Mouse (Mus musculus): Measurements from ENCODE around the gene Ptgir. TPM values are rescaled to one million over a fixed set of nuclear protein-coding genes. Genes with fewer than 3 reads are reported as not detected.

The Ptgir gene
- total RNA-seq, 4 experiments from 2014 or later: not detected

DNA sequence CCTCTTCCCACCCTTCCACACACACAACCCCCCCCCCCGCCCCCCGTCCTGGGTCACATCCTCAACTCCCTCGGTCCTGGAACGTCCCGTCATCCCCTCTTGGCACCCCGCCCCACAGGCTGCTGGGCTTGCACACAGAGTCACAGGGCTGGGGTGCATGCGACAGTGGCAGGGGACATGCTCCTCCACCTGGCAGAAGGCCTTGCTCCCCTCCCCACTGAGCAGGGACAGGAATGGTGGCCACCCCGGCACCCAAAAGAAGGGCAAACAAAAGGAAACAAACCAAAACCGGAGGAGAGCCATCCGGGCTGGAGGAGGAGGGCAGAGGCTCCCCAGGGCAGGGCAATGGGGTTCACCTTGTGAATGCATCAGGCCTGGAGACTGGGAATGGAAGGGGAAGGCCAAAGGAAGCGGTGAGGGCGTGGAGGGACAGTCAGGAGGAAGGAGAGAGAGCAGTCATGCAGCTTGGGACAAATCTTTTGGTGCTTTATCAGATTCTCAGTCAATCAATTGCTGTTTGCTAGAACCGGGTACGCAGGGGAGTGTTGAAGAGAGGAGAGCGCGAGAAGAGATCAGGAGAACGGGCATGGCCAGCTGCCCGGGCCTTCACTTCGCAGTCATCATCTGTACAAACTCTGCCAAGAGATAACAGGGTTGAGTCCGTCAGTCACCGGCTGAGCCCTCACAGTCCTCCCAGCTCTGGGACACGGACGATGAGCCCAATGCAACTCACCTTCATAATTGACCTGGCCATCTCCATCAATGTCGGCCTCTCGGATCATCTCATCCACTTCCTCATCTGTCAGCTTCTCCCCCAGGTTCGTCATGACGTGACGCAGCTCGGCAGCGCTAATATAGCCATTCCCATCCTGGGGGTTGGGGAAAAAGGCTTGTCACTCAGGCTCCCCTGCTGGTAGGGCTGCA is 10.3 kb downstream of the Ptgir start:
- DNase-seq (ENCODE audit: low spot score in 2 of 2): no peak

DNA sequence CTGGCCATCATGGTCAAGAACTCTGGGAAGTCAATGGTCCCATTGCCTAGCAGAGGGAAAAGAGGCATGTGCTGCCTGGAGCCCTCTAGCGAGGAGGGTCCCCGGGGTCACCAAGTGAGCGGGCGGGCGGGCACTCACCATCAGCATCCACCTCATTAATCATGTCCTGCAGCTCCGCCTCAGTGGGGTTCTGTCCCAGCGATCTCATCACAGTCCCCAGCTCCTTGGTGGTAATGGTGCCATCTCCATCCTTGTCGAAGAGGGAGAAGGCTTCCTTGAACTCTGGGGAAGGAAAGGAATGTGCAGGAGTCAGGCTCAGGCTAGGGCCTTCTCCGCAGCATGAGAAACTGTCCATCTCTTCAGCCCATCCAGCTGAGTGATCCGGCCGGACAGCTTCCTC is 11.2 kb downstream of the Ptgir start:
- DNase-seq (ENCODE audit: low spot score in 2 of 2): no peak

DNA sequence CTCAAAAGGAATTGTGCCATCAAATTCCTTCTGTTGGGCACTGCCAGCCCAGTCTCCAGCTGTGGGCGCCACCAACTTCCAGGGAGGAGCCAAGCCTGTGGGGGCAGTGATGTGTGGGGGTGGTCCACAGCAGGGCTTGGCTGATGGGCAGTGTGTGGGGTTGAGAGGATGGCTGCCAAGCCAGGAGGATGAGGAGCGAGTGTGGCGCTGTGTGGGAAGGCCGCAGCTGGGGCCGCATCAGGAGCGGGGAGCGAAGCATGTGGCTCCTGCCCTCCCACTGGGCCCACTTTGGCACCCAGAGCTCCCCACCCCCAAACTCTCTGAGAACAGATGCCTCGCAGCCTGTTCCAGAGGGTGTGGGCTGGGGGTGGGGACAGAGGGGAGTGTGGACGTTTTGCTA is 11.7 kb downstream of the Ptgir start:
- peak in 1 of 2 experiments; percentile 72 for DNase-seq (ENCODE audit: low spot score in 2 of 2)

DNA sequence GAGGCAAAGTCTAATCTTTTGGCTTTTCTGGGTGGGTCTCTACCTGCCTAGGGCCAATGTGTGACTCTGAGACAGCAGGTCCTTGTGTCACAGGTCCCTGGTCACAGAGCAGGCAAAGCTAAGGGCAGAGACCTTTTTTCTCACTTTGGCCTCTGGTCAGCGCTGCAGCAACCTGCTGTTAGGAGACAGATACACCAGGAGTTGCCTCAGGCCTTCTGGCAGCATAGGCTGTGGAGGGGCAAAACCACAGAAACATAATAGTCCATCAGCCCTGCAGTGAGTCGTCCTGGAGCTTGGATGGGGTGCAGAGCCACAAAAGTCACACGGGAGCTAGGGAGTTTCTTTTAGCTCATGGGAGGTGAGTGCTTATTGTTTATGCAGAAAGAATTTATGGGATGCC is 12.4 kb downstream of the Ptgir start:
- no peak for DNase-seq (ENCODE audit: low spot score in 2 of 2)

DNA sequence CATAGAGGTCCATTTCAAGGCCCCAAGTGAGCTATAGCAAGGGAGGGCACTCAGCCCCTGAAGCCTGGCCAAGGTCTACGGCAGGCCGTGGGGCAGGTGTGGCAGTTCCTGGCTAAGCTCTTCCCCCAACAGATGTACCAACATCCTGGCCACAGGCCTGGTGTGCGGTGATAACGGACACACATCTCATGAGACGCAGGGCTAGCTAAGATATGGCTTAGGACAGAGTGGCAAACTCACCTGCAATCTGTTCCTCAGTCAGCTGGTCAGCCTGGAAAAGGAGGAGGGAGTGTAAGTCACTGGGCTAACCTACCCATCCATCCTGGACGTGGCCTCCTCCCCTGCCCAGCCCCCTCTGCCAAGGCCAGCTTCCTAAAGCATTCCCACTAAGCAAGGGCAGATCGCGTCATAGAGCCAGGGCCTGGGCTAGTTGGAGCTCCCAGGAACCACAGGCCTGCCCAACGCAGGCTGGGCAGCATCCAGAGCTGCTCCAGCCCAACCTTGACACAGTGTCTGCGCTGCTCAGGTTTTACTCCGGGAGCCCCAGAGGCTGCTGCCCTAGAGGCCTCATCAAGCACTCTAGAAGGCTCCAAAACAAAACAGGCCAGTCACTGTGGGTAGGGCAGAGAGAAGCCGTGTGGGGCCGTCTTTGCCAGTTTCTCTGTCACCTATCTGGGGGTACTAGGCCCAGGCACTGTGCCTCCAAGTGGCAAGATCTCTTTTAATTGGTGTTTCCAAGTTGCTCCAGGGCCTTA is 13.3 kb downstream of the Ptgir start:
- no peak for DNase-seq (ENCODE audit: low spot score in 2 of 2)

DNA sequence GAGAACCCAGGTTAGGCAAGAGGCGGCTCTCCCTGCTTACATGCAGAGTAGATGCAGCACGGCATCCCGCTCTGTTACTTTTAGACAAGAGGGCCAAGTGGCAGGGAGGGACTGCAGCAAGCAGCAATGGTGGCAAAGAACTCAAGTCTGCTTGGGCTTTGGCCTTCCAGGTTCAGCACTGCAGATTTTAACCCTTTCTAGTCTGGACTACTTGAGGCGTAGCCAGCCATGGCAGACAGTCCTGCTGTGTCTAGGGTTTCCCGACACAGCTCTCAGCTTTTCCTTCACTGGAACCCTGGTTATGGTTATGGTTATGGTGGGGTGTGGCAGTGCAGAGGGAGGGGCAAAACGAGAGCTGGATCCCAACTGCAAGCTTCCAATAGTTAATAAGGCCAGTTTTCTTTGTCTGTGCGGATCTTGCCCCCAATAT is 13.9 kb downstream of the Ptgir start:
- no peak for DNase-seq (ENCODE audit: low spot score in 2 of 2)

DNA sequence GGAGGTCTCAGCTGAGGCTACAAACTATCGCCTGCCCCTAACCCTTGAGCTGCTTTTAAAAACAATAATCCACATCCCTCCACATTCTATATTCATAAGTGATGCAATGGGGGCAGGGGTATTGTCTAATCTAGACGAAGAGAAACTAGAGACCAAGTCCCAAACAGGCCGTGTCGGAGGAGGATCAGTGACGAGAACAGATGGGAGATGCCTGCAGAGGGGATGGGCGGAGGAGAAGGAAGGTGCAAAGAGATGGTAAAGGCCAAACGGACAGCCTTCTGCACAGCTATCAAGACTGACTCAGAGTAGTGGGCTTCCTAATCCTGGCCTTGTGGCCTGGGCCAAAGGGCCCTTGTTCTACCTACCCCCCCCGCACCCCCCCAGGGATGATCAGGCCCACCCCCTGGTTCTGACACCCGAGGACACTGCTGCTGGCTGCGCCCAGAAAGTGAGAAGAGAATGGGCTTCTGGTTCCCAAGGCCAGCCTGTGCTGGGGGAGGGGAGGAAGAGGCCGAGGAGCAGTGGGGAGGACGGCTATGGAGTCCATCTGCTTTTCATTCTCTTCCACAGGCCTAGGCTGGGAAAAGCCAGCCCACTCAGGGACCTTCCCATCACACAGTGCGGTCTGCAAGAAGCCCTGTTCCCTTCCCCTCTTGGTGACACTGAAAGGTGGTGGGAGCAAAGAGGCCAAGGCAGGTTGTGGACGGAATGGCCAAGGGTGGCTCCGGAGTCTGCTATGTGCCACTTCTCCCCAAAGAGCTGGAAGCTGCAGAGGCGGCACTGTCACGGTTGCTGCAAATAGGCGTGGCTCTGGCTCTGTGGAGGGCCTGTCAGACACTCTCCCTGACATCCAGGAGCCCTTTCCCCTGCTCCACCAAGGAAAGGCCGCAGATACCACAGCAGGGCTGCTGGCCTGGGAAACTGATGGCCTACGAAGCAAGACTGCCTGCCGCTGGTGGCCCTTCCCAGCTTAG is 14.8 kb downstream of the Ptgir start:
- no peak for DNase-seq (ENCODE audit: low spot score in 2 of 2)

DNA sequence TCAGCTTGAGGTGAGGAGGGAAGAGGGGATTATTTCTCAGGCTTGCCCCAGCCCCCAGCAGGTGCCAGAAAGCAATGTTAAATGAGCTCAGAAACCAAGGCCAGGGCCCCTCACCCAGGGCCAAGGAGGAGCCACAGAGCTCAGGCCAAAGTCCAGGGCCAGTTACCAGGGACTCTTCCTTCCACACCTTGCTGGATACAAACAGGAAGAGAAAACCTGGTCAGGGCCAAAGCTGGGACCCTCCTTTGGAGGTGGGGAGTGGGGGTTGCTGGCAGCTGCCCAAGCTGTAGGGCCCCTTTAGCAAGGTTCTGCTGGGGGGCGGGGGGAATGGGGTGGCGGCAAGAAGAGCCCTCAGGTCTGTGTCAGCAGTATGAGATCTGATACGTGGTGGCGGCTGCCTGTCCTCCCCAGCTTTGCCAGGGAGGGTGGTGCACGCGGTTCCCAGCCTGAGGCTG is 15.6 kb downstream of the Ptgir start:
- DNase-seq (ENCODE audit: low spot score in 2 of 2): no peak

DNA sequence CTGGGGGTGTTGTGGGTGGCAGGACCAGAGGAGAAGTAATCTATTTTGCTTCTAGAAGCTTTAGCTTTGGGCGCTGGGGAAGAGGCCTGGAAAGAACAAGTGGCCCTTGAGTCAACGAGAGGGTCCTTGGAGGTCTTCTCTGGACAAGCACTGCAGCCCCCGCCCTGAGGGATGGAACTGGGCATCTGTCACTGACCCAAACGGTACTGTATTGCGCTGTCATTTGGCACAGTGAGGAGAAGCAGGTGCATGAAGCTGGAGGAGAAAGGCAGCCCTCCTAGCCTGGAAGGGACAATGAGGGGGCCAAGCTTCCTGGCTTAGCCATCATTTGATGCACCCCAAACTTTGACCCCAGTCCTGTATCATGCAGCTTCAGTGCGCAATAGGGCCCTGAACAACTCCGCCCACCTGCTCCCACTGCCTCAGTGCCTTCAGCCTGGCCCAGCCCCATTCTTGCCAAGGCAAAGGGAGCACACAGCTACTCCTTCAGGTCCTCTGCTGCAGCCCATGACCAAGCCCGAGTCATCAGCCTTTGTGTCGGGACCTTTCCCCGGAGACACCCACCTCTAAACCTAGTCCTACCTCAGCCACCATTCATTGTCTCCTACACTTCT is 16.2 kb downstream of the Ptgir start:
- peak in 1 of 2 experiments; percentile 67 for DNase-seq (ENCODE audit: low spot score in 2 of 2)

DNA sequence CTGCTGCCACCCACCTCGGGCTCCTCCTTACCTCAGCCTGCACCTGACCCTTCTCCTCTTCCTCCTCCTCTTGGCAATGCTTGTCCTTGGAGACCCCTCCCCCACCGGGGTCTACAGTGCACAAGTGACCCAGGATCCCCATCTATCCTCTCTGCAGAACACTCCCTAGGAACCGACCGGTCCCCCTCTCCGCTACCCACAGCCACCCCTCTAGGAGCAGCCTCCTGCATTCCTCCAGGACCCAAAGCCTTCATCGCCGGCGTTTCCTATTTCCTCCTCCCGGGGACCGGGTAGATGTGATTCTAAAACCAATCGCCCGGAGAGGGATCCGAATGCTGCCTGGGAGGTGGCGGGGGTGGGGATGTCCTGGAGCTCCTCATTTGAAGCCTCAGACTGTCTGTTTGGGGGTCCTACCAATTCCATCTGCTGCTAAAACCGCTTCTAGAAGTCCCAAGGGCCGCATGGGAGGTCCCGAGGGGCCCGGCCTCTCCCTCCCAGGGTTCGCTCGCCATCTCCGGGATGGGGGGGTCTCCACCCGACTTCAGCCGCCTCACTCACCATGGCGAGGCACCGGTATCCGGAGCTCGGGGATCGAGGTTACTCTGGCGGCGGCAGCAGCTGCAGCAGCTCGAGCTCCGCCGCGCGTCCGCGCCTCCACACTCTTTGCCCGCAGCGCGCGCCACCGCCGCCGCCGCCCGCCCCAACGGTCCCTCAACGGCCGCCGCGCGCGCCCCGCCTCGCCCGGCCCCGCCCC is 17.2 kb downstream of the Ptgir start:
- peak in 1 of 2 experiments; percentile 60 for DNase-seq (ENCODE audit: low spot score in 2 of 2)

DNA sequence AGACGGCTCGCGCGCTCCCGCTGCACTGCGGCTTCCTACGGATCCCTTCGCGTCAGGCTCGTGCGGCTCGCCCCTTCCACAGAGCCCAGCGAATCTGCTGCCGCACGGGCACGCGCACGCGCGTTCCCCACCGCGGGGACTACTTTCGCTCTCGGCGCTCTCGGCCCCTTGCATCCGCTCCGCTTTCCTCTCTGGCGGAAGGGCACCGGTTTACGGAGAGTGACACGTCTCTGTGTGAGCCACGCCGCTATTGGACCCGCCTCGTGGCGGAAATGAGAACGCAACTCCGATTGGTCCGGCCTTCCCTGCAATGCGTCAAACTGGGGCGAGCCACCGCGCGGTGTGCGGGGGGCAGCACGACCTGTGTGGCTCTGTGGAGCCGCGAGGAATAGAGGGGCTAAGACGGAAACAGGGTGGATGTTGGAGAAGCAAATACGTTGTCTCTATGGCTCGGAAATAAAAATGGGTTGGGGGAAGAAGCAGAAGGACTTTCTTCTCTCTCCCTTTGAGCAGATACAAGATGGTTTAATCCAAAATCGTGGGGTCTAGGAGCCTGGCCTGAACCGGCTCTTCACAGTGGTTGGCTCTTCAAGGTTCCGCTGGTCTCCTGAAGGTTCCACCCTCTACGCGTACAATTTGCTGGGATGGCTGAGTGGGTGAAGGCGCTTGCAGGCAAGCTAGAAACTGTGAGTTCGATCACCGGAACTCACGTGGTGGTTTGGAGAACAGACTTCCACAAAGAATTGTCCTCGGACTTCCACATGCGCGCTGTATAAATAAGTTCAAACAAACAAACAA is 17.9 kb downstream of the Ptgir start, which contains the start of gene Calm3:
Gene Calm3, minus strand, starts transcription at position 78 of the 798 bp plus-strand sequence.
- peak; percentile 98 to 100 for DNase-seq (ENCODE audit: low spot score in 2 of 2)

DNA sequence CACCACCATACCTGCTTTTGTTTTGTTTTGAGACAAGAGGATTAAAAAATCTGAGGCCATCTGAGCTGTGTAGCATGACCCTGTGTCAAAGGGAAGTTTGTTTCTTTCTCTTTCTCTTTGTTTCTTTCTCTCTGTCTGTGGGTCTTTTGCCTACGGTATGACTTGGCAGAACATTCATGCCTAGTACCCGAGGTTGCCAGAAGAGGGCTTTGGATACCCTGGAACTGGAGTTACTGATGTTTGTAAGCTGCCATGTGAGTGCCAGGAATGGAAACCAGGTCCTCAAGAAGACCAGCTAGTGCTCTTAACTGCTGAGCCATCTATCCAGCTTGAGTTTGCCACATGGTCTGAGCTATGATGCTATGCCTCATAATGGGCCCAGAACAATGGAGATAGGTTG is 22.1 kb downstream of the Ptgir start:
- DNase-seq (ENCODE audit: low spot score in 2 of 2): no peak

DNA sequence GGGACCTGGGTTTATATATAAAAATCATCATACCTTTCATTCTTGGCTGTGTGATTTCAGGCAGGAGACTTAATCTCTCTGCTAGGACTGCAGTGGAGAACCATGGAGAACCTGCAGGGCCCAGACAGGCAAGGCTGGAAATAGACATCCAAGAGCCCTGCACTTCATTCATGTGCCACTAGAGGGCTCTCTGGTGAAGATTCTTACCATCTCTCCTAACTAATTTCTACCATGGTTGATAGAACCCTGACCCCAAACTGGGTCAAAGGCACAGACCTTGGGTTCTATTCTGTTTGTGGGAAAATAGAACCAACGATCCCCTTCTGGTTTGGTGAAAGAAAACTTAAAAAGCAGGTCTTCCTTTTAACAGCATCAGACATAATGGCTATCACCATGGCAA is 24.6 kb downstream of the Ptgir start:
- peak; percentile 63 to 85 for DNase-seq (ENCODE audit: low spot score in 2 of 2)

DNA sequence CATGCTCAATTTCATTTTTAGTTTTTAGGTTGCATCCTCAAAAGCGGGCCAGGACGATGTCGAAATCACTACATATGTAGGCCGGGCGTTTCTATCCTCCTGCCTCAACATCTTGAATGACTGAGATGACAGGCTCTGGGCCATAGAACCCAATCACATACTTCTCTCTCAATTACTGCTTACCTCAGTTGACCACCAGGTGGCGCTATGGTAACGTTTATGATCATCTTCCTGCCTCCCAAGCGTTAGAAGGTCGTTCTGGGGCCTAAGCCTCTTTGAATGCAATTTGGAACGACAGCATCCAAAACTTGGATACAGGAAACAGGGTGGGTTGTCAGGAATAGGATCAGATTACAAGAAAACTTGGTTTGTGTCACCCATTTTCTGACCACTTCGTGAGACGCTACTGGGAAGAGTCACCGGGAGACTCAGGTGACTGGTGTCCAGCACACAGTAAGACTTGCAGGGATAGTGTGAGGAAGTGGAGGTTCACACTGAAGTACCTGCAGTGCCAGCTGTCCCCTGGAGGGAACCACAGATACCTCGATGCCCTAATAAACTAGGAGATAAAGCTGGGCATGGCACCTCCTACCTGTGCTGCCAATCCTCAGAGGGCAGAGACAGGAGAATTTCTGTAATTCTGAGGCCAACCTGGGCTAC is 25.8 kb downstream of the Ptgir start:
- peak; percentile 87 to 95 for DNase-seq (ENCODE audit: low spot score in 2 of 2)

DNA sequence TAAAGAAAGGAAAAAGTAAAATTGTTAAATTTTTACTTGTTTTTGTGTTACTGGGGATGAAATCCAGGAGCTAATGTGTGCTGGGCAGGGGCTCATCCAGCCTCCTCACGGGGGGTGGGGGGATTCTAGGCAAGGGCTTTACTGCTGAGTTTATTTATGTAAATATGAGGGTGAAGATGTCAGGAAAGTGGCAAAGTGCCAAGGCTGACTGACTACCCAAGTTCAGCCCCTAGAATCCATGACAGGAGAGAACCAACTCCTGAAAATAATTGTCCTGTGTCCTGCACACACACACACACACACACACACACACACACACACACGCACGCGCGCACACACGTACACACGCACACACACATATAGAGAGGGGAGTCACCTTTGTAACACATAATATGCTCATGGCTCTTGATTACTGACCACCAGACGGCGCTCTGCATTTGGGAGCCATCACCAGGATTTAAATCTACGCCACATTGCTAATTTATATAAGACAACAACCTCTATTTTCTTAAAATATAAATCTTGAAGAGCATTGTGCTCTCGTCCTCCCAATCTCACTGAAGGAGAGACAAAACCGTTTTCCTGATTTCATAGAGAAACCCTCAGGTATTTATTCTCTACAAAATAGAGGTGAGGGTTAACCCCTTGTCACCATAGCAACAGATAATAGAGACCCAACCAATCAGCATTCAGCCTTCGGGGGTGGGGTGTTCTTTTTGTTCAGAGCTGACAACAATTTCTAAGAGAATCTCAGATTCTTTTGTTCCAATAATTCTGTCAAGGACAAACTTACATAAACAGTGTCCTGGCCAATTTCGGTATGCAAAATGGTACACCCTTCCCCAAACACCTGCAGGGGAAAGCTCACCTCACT is 26.7 kb downstream of the Ptgir start:
- DNase-seq (ENCODE audit: low spot score in 2 of 2): peak; percentile 52 to 77

DNA sequence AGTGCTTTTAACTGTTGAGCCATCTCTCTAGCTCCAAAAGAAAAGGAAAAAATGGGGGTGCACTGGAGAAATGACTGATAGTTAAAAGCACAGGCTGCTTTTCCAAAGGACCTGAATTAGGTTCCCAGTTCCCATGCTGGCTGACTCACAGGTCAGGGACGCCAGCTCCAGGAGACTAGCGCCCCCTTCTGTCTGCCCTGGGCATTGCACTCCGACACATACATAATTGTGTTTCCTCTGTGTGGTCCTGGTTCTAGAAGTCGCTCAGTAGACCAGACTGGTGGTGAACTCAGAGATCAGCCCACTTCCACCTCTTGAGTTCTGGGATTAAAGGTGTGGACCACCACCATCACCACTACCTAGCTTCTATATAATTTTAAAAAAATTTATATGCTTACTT is 31.0 kb downstream of the Ptgir start:
- no peak for DNase-seq (ENCODE audit: low spot score in 2 of 2)

DNA sequence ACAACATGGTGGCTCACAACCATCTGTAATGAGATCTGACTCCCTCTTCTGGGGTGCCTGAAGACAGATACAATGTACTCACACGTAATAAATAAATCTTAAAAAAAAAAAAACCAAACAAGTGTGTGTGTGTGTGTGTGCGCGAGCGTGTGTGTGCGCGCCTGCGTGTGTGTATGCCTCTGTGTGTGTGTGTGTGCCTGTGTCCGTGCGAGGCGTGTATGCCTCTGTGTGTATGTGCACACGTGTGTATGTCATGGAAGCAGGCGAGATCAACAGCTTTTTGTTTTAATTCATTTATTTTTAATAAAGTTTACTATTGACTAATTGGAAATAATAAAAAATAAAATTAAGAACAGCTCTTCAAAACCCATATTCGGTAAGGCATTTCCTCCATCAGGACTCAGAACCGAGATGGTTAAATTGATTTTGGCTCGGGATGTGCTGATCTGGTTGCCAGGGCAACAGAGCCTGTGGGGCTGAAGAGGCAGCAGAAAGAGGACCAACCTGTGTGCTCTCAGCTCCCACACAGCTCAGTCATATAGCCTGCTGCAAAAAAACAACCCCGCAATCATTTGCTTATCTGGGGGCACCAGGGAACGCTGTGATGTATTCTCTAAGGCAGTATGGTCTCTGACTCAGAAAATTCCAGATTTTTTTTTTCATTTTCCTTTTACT is 32.0 kb downstream of the Ptgir start:
- DNase-seq (ENCODE audit: low spot score in 2 of 2): peak; percentile 75 to 83

Data from layer of hippocampus, adult 8-10 months (tissue).